Mouse (Mus musculus): ENCODE results near the gene Dgkq. TPM values are rescaled to one million over a fixed set of nuclear protein-coding genes. Genes with fewer than 3 reads are reported as not detected.

Dgkq gene
- polyA plus RNA-seq, 1 experiment, result 16.4 TPM

- no peak for TF ChIP-seq POLR2A (IDR thresholded peaks at IDR 0.05; ENCODE audit: borderline replicate concordance, control insufficient read depth, low read depth, low read length)
- TF ChIP-seq CTCF (IDR thresholded peaks at IDR 0.05; ENCODE audit: control insufficient read depth, insufficient read depth, low read length), result no peak
- 88% methylated on average over 15 of the region's 15 CpGs for WGBS
- H3K4me1 ChIP-seq (ENCODE audit: control insufficient read depth, insufficient read depth, low read length), result peaks cover 6% of the 10 kb centered on the region
- H3K4me3 ChIP-seq (replicated peaks; ENCODE audit: control insufficient read depth, low read depth, low read length), result no peak overlapping the region
- no peak overlapping the region for H3K27ac ChIP-seq (ENCODE audit: control insufficient read depth, insufficient read depth, low read depth, low read length, poor library complexity)
Measured at GRCm38 (mm10) chr5:108655891-108656650, 13.4 kb downstream of the Dgkq start.

GRCm38 (mm10) chr5:108655381-108655780, 14.1 kb downstream of the Dgkq start:
- WGBS, result 88% methylated on average over 9 of the region's 9 CpGs

GRCm38 (mm10) chr5:108654444-108654990, 15.0 kb downstream of the Dgkq start:
- WGBS, result 92% methylated on average over 10 of the region's 10 CpGs
- no peak overlapping the region for H3K4me3 ChIP-seq (replicated peaks; ENCODE audit: control insufficient read depth, low read depth, low read length)
- TF ChIP-seq CTCF (IDR thresholded peaks at IDR 0.05; ENCODE audit: control insufficient read depth, insufficient read depth, low read length) (no peak), POLR2A (IDR thresholded peaks at IDR 0.05; ENCODE audit: borderline replicate concordance, control insufficient read depth, low read depth, low read length) (no peak)
- H3K27ac ChIP-seq (ENCODE audit: control insufficient read depth, insufficient read depth, low read depth, low read length, poor library complexity), result no peak overlapping the region
- peaks cover 2% of the 10 kb centered on the region; the same call in 1 of the 2 replicates for H3K4me1 ChIP-seq (ENCODE audit: control insufficient read depth, insufficient read depth, low read length)

More at GRCm38 (mm10) chr5:108655381-108655780, 14.1 kb downstream of the Dgkq start:
- TF ChIP-seq POLR2A (IDR thresholded peaks at IDR 0.05; ENCODE audit: borderline replicate concordance, control insufficient read depth, low read depth, low read length) (no peak), CTCF (IDR thresholded peaks at IDR 0.05; ENCODE audit: control insufficient read depth, insufficient read depth, low read length) (no peak)
- Histone ChIP-seq H3K27ac (ENCODE audit: control insufficient read depth, insufficient read depth, low read depth, low read length, poor library complexity) (no peak overlapping the region), H3K4me1 (ENCODE audit: control insufficient read depth, insufficient read depth, low read length) (peaks cover 6% of the 10 kb centered on the region), H3K4me3 (replicated peaks; ENCODE audit: control insufficient read depth, low read depth, low read length) (no peak overlapping the region)

- TF ChIP-seq POLR2A (IDR thresholded peaks at IDR 0.05; ENCODE audit: borderline replicate concordance, control insufficient read depth, low read depth, low read length) (no peak), CTCF (IDR thresholded peaks at IDR 0.05; ENCODE audit: control insufficient read depth, insufficient read depth, low read length) (no peak)
- WGBS, result 88% methylated on average over 6 of the region's 6 CpGs
- Histone ChIP-seq H3K4me1 (ENCODE audit: control insufficient read depth, insufficient read depth, low read length) (no peaks in the 10 kb centered on the region), H3K4me3 (replicated peaks; ENCODE audit: control insufficient read depth, low read depth, low read length) (no peak overlapping the region), H3K27ac (ENCODE audit: control insufficient read depth, insufficient read depth, low read depth, low read length, poor library complexity) (no peak overlapping the region)
Measured at GRCm38 (mm10) chr5:108653341-108653740, 16.1 kb downstream of the Dgkq start.

GRCm38 (mm10) chr5:108651823-108652222, 17.6 kb downstream of the Dgkq start:
- Histone ChIP-seq H3K27ac (ENCODE audit: control insufficient read depth, insufficient read depth, low read depth, low read length, poor library complexity) (no peak overlapping the region), H3K4me3 (replicated peaks; ENCODE audit: control insufficient read depth, low read depth, low read length) (no peak overlapping the region), H3K4me1 (ENCODE audit: control insufficient read depth, insufficient read depth, low read length) (no peaks in the 10 kb centered on the region)
- WGBS, result 64% methylated on average over 1 of the region's 1 CpGs
- no peak for TF ChIP-seq POLR2A (IDR thresholded peaks at IDR 0.05; ENCODE audit: borderline replicate concordance, control insufficient read depth, low read depth, low read length)
- TF ChIP-seq CTCF (IDR thresholded peaks at IDR 0.05; ENCODE audit: control insufficient read depth, insufficient read depth, low read length), result peak; percentile 54; the same call in 1 of the 2 replicates

- Histone ChIP-seq H3K4me3 (replicated peaks; ENCODE audit: control insufficient read depth, low read depth, low read length) (no peak overlapping the region), H3K4me1 (ENCODE audit: control insufficient read depth, insufficient read depth, low read length) (no peaks in the 10 kb centered on the region), H3K27ac (ENCODE audit: control insufficient read depth, insufficient read depth, low read depth, low read length, poor library complexity) (no peak overlapping the region)
- TF ChIP-seq CTCF (IDR thresholded peaks at IDR 0.05; ENCODE audit: control insufficient read depth, insufficient read depth, low read length) (no peak), POLR2A (IDR thresholded peaks at IDR 0.05; ENCODE audit: borderline replicate concordance, control insufficient read depth, low read depth, low read length) (no peak)
- 78% methylated on average over 5 of the region's 5 CpGs for WGBS
Measured at GRCm38 (mm10) chr5:108651136-108651720, 18.2 kb downstream of the Dgkq start.

GRCm38 (mm10) chr5:108650341-108650740, 19.1 kb downstream of the Dgkq start:
- TF ChIP-seq CTCF (IDR thresholded peaks at IDR 0.05; ENCODE audit: control insufficient read depth, insufficient read depth, low read length) (no peak), POLR2A (IDR thresholded peaks at IDR 0.05; ENCODE audit: borderline replicate concordance, control insufficient read depth, low read depth, low read length) (no peak)
- WGBS, result 82% methylated on average over 7 of the region's 7 CpGs
- Histone ChIP-seq H3K4me3 (replicated peaks; ENCODE audit: control insufficient read depth, low read depth, low read length) (no peak overlapping the region), H3K4me1 (ENCODE audit: control insufficient read depth, insufficient read depth, low read length) (no peaks in the 10 kb centered on the region), H3K27ac (ENCODE audit: control insufficient read depth, insufficient read depth, low read depth, low read length, poor library complexity) (no peak overlapping the region)

- no peak overlapping the region for H3K4me3 ChIP-seq (replicated peaks; ENCODE audit: control insufficient read depth, low read depth, low read length)
- TF ChIP-seq POLR2A (IDR thresholded peaks at IDR 0.05; ENCODE audit: borderline replicate concordance, control insufficient read depth, low read depth, low read length), result no peak
- TF ChIP-seq CTCF (IDR thresholded peaks at IDR 0.05; ENCODE audit: control insufficient read depth, insufficient read depth, low read length), result no peak
- WGBS, result 89% methylated on average over 11 of the region's 11 CpGs
- H3K4me1 ChIP-seq (ENCODE audit: control insufficient read depth, insufficient read depth, low read length), result no peaks in the 10 kb centered on the region
- no peak overlapping the region for H3K27ac ChIP-seq (ENCODE audit: control insufficient read depth, insufficient read depth, low read depth, low read length, poor library complexity)
Measured at GRCm38 (mm10) chr5:108648937-108649576, 20.4 kb downstream of the Dgkq start.

Measured in bone marrow, adult 2 months (tissue).